Mouse (Mus musculus) kidney, adult 2 months (tissue): ENCODE results near the gene Vps33b. TPM values are rescaled to one million over a fixed set of nuclear protein-coding genes. Genes with fewer than 3 reads are reported as not detected.
A peak's percentile ranks its signal among the peaks of the same experiment; 100 is the strongest.

ENCODE experiments used
- DNase-seq: peaks from one replicate; pipeline ENCODE4 v3.0.0; 2021
- H3K27ac ChIP-seq: fragments of 200-500 bp; 2 replicates; pipeline ENCODE4 v1.5.1; 2012; ENCODE audit warnings: low read depth, low read length, control low read depth, inconsistent platforms; ENCODE audit not compliant: insufficient read depth
- H3K27me3 ChIP-seq: fragments of 200-500 bp; replicated peaks from 2 replicates; pipeline ENCODE4 v1.6.1; 2012; ENCODE audit warnings: mild to moderate bottlenecking, moderate library complexity, low read length, inconsistent platforms; ENCODE audit not compliant: control insufficient read depth, insufficient read depth
- H3K36me3 ChIP-seq: fragments of 200-500 bp; 2 replicates; pipeline ENCODE4 v1.6.1; 2012; ENCODE audit warnings: mild to moderate bottlenecking, moderate library complexity, low read length, inconsistent platforms; ENCODE audit not compliant: control insufficient read depth, insufficient read depth
- H3K4me1 ChIP-seq: fragments of 200-500 bp; 2 replicates; pipeline ENCODE4 v1.6.1; 2011; ENCODE audit warnings: low read length; ENCODE audit not compliant: control insufficient read depth, insufficient read depth
- H3K4me3 ChIP-seq: fragments of 200-500 bp; 2 replicates; pipeline ENCODE4 v1.5.1; 2011; ENCODE audit warnings: mild to moderate bottlenecking, low read depth, low read length, control low read depth; ENCODE audit not compliant: insufficient read depth
- CTCF ChIP-seq: fragments of 200-500 bp; conservative IDR thresholded peaks from 2 replicates; pipeline ENCODE4 v1.5.1; 2011; ENCODE audit warnings: low read depth, mild to moderate bottlenecking, control low read depth, low read length, moderate library complexity, mixed read lengths; ENCODE audit not compliant: insufficient read depth, insufficient read length
- POLR2A ChIP-seq: fragments of 200-500 bp; IDR thresholded peaks from one replicate; pipeline ENCODE4 v1.6.1; 2011; ENCODE audit warnings: low read depth, low read length, control low read depth
- WGBS: fragments of 180-500 bp; shearing (Covaris S2); methylation state at CpG from one replicate; pipeline ENCODE4 v1.1.7; 2018; 5-methylcytosine and 5-hydroxymethylcytosine counted together
- polyA plus RNA-seq: library from polyadenylated mRNA; depleted of rRNA; stranded (reverse); fragments of >200 nt; gene quantifications from 2 replicates; pipeline ENCODE4 v1.2.3, GENCODE M21; 2012

Vps33b gene
- polyA plus RNA-seq, 1 experiment = 10.1 TPM

GRCm38 (mm10) chr7:80233799-80234198 is 35.6 kb upstream of the Vps33b start:
- no peak for TF ChIP-seq POLR2A
- no peak for TF ChIP-seq CTCF
- Histone ChIP-seq H3K4me3 (no peak overlapping the region), H3K36me3 (no peaks in the 10 kb centered on the region), H3K27me3 (no peaks in the 10 kb centered on the region), H3K4me1 (peaks cover 21% of the 10 kb centered on the region), H3K27ac (no peak overlapping the region)
- 69% methylated on average over 9 of the region's 9 CpGs for WGBS
- DNase-seq = no peak

GRCm38 (mm10) chr7:80238542-80238941 is 30.9 kb upstream of the Vps33b start:
- H3K27ac ChIP-seq = no peak overlapping the region
- H3K36me3 ChIP-seq = no peaks in the 10 kb centered on the region; the same call in 1 of the 2 replicates
- no peaks in the 10 kb centered on the region for H3K27me3 ChIP-seq
- no peak for DNase-seq
- no peak for TF ChIP-seq POLR2A
- no peak for TF ChIP-seq CTCF
- H3K4me1 ChIP-seq = 0 out of 2 replicates have a peak, but pooled peaks cover 4% of the 10 kb centered on the region
- WGBS = 88% methylated on average over 10 of the region's 10 CpGs
- H3K4me3 ChIP-seq = no peak overlapping the region

- Histone ChIP-seq H3K27ac (no peak overlapping the region), H3K4me1 (no peaks in the 10 kb centered on the region)
These were observed 27.8 kb upstream of the Vps33b start for GRCm38 (mm10) chr7:80241661-80242060.

GRCm38 (mm10) chr7:80244851-80245250 is 24.6 kb upstream of the Vps33b start:
- H3K27me3 ChIP-seq = no peaks in the 10 kb centered on the region
- H3K4me3 ChIP-seq = no peak overlapping the region
- whole genome bisulfite sequencing = 96% methylated on average over 4 of the region's 4 CpGs
- no peak overlapping the region for H3K27ac ChIP-seq
- no peaks in the 10 kb centered on the region for H3K4me1 ChIP-seq
- no peaks in the 10 kb centered on the region for H3K36me3 ChIP-seq
- DNase-seq = no peak
- TF ChIP-seq CTCF (no peak), POLR2A (no peak)

More at GRCm38 (mm10) chr7:80241661-80242060, 27.8 kb upstream of the Vps33b start:
- Histone ChIP-seq H3K36me3 (no peaks in the 10 kb centered on the region; the same call in 1 of the 2 replicates), H3K27me3 (no peaks in the 10 kb centered on the region), H3K4me3 (no peak overlapping the region)
- 79% methylated on average over 4 of the region's 4 CpGs for WGBS
- DNase-seq = no peak
- no peak for TF ChIP-seq CTCF
- no peak for TF ChIP-seq POLR2A

- no peaks in the 10 kb centered on the region for H3K36me3 ChIP-seq
- H3K27ac ChIP-seq = peak within 1 kb of the TSS; percentile 37
- peak; percentile 99 for DNase-seq
- TF ChIP-seq POLR2A (no peak), CTCF (peak; percentile 39; the same call in 1 of the 2 replicates)
- H3K4me1 ChIP-seq = no peaks in the 10 kb centered on the region
- WGBS = under 1% methylated on average over 48 of the region's 48 CpGs
- no peaks in the 10 kb centered on the region for H3K27me3 ChIP-seq
- peak within 1 kb of the TSS; percentile 73 for H3K4me3 ChIP-seq
These were observed 23.2 kb upstream of the Vps33b start, which contains the start of gene Ttll13 for GRCm38 (mm10) chr7:80246148-80246721. Gene Ttll13 (plus strand): TSS chr7:80246376.

GRCm38 (mm10) chr7:80246859-80247258 is 22.6 kb upstream of the Vps33b start:
- H3K36me3 ChIP-seq = no peaks in the 10 kb centered on the region
- TF ChIP-seq POLR2A (no peak), CTCF (no peak)
- no peaks in the 10 kb centered on the region for H3K4me1 ChIP-seq
- H3K27me3 ChIP-seq = no peaks in the 10 kb centered on the region
- no peak overlapping the region for H3K27ac ChIP-seq
- WGBS = 59% methylated on average over 7 of the region's 7 CpGs
- H3K4me3 ChIP-seq = no peak overlapping the region
- no peak for DNase-seq

GRCm38 (mm10) chr7:80252437-80252836 is 17.0 kb upstream of the Vps33b start:
- H3K27ac ChIP-seq = no peak overlapping the region
- WGBS = 74% methylated on average over 7 of the region's 7 CpGs
- TF ChIP-seq CTCF (no peak), POLR2A (no peak)
- H3K4me3 ChIP-seq = no peak overlapping the region
- no peaks in the 10 kb centered on the region for H3K36me3 ChIP-seq
- no peaks in the 10 kb centered on the region for H3K4me1 ChIP-seq
- no peaks in the 10 kb centered on the region for H3K27me3 ChIP-seq
- DNase-seq = no peak
